Mouse (Mus musculus) CD8-positive naive resting alpha-beta T cell, adult 2 months (primary cell): ENCODE data around the gene Yjefn3.
A peak's percentile ranks its signal among the peaks of the same experiment; 100 is the strongest.

Source experiments
- DNase-seq, 2 experiments: peaks; one replicate each; pipeline ENCODE4 v3.0.0; 2022; ENCODE audit warnings: low read depth in 2 of 2, low spot score in 2 of 2

Yjefn3 gene

DNA sequence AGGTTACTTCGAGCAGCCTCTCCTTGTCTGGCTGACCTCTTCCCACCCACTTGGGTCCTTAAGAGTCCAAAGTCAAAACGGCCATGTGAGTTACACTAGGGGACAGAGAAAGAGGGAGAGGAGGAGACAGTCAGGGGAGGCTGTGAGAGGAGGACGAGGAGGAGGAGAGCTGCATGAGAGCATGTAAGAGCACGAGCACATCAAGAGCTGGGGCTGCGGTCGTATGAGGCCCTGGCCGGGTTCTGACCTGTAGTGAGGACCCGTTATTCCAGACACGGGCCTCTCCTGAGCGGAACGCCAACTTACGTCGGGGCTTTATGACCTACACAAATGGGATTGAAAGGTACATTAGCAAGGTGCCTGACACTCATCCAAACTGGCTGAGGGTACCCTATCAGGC lies 9.4 kb upstream of the Yjefn3 start:
- no peak for DNase-seq

- DNase-seq = no peak
These were observed 4.6 kb upstream of the Yjefn3 start for GRCm38 (mm10) chr8:69907106-69907505.

- DNase-seq = no peak
These were observed 3.7 kb upstream of the Yjefn3 start for GRCm38 (mm10) chr8:69906260-69906659.

DNA sequence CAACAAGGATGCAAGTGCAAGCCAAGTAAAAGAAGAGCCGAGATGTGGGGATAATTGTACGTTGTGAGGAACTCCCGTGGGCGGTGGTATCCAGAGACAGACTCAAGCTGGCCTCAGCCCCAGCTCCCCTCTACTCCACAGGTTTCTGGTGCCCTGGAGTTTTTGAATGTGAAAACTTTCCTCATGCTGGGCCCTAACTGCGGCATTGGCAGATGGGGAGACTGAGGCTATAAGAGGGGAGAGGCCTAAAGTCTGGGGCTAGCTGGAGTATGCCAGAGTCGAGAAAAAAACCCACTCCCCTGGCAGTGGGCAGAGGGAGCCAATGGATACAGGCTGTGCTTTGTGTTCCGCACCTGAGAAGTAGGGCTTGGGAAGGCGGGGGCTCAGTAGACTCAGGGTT lies 1.6 kb upstream of the Yjefn3 start:
- no peak for DNase-seq

DNA sequence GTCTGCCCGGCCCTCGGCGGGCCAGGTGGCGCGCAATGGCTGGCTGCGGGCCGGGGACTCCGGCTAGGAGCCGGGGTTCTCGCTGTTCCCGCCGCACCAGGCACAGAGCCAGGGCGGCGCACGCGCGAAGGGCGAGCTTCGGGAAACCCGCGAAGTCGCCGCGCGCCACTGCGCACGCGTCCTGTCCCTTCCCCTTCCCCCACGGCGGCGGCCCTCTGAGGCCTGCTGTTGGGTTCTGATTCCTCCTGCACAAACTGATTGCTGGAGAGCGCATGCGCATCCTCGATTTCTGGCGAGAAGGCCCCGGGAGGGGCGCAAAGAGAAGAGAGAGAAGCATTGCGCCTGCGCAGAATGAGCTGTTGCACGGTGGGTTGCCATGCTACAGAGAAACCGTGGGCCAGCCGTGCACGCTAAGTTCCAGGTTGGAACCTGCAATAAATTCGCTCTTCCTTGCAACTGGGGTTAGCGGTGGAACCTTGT lies 591 bp upstream of the Yjefn3 start:
- DNase-seq = peak; percentile 94 to 95

DNA sequence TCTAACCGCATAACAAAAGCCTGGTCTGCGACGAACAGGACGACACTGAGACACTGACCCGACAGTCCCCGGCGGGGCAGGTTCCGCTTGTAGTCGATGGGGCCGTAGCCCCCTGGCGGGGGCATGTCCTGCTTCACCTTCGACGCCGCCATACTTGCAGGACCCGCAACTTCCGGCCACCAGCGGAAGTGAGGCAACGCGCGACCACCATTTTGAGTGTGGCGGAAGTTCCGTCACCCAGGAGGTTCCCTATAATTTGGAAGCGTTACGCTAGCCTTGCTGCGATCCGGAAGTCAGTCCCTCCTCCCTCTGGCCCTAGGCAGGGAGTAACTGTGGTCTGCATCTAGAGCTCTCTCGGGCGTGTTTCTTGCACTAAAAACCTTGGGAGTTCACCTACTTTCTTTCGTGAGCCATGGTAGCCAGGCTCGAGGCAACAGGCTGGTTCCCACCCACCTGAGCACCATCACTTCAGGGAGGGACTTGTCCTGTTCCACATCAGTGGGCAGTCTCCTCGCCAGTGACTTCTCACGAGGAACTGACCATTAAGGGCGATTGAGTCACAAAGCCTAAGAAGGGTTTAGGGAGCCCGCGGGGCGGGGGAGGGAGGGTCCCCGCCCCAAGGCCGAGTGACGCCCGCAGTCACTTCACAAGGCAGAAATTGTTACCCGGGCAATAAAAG lies 889 bp downstream of the Yjefn3 start:
- DNase-seq = peak; percentile 95 to 97

DNA sequence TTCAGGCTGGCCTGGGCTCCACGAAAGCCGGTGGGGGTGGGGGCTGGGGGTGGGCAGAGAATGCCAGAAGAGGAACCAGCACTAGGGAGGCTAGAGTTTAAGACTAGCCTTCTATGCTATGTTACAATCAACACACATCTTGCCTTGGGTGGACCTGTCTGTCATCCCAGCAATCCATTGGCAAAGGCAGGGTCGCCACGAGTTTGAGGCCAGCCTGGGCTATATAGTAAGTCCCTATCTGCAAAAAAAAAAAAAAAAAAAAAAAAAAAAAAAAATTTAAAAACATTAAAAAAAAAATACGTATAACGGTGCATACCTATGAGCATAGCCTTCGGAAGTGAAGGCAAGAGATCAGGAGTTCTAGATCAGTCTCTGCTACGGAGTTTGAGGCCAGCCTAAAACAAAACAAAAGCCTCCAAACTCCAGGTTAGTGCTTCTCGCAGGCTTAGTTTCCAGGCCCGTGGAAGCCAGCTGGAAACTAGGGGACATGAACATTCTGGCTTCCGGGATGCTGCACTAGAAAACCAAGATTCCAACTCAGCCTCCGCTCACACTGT lies 1.5 kb downstream of the Yjefn3 start:
- DNase-seq = no peak

DNA sequence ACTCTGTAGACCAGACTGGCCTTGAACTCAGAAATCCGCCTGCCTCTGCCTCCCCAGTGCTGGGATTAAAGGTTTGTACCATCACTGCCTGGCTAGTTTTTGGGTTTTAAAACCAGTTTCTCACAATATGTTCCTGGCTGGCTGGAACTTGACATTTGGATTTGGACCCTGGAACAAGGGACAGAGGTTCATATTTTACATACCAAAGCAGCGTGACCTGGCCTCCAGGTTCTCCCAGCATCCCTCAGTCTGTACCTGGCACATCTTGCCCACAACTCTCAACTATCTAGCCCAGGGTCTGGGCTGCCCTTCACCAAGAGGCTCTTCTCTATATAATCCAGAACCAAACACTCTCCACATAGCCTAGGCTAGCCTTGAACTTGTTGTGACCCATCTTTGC lies 2.6 kb downstream of the Yjefn3 start:
- no peak for DNase-seq

DNA sequence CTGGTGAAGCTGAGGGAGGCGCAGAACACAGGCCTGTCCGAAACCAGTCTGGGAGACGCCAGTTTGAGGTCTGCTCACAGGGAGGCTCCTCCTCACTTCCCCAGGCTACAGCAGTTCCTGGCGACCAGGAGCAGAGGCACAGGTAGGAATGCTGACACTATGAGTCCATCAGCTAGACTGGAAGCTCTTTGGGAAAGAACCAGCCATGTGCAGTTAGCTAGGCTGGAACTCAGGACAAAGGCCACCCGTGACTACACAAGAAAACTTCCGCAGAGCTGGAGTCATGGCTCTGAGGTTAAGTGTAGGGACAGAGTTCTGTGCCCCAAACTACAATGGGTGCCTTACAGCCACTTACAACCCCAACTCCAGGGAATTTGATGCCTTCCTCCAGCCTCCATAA lies 4.7 kb downstream of the Yjefn3 start:
- no peak for DNase-seq

DNA sequence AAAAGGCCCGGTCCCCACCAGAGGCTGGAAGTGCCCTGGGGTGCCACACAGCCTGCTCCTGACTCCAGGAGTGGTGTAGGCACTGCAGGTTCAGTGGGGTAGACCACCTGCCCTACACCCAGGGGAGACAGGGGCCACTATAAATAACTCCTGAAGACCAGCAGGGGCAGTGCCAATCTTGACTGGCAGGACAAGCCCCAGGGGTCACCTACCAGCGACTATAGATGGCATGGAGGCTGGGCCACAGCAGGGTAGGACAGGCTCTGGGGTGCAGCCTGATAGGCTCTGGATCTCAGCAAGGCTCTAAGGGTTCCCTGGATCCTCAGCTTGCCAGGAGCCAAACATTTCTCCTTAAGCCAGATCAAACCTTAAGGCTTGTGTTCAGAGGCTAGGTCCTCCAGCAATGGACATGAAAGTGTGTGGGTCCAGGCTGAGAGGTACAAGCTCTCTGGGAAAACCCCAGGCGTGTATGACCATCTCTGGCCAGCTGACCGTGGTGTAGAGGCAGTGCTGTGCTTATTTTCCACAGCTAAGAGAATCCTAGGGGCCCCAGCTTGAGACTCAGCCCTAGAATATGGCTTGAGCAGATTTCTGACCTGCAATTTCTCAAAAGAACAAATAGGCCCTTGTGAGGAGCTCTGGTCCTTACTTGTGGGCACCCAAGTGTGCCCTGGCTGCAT lies 6.6 kb downstream of the Yjefn3 start:
- no peak for DNase-seq

DNA sequence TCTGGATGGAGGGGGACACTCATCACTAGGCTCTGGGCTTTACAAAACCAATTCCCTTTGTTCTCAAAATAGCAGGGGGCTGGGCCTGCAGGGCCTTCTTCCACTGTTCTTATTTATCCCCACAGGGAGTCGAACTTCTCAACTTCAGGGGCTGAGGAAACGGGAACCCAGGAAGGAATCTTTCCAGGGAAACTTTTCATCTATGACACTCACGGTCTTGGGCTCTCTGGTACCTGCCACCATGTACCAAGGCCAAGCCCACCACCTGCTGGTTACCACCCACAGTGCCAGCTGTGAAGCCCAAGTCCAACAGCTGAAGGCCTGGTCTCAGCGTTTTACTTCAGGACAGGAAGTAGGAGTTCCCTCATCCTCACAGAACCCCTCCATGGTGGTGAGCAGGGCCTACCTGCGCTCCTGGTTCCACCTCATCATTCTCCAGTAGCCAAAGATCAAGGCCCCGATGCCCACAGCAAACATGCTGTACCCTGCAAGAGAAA lies 7.6 kb downstream of the Yjefn3 start:
- DNase-seq = no peak

DNA sequence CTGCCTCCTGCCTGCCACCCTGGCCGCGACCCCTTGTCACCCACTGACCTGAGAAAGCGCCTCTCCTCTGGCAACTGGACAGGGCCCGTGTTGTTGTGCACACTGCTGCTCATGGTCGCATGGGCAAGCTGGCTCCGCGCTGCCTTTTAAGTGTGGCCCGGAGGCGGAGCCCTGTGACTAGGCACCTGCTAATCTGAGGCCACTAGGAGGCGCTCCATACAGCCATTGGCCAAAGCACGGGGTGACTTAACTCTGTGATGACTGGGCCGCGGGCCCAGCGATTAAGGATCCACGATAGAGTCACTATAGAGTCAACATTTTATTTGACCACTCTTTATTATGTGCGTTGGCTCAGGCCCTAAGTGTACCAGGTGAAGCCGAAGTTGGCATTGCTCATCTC lies 8.6 kb downstream of the Yjefn3 start:
- DNase-seq = peak; percentile 53 to 55

DNA sequence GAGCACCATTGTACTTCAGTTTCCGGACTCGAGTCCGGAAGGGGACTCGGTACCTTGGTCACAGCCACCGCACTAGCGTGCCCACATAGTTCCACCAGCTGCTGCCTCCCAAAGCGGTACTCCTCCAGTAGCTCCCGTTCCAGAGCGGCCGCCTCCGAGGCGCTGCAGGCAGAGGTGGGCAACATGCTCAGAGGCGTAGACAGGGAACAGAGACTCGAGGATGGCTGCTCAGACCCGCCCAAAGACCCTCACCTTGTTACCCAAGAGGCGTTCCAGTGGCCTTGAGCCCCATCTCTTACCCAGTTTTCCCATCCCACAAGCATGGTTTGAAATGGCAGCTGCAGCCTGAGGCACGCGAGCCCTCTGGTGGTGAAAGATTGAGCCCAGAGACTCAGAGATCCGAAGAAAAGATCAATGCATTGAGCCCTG lies 11.7 kb downstream of the Yjefn3 start:
- no peak for DNase-seq

DNA sequence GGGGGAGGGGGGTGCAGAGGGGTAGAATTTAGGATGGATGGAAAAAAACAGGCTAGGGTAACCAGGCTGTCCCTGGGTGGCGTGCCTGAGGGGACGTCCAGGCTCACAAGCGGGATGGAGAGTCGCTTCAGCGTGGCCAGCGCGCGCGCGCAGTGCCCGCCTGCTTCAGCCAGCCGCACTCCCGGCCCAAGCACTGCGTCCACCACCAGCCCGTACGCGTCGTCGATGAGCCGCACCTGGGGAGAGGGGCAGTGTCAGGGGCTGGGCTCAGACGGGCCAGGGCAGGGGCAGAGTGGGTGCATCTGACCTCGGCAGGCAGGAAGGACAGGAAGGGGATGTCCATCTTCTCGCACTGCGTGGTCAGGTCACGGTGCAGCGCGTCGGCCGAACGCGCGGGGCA lies 13.6 kb downstream of the Yjefn3 start:
- no peak for DNase-seq

DNA sequence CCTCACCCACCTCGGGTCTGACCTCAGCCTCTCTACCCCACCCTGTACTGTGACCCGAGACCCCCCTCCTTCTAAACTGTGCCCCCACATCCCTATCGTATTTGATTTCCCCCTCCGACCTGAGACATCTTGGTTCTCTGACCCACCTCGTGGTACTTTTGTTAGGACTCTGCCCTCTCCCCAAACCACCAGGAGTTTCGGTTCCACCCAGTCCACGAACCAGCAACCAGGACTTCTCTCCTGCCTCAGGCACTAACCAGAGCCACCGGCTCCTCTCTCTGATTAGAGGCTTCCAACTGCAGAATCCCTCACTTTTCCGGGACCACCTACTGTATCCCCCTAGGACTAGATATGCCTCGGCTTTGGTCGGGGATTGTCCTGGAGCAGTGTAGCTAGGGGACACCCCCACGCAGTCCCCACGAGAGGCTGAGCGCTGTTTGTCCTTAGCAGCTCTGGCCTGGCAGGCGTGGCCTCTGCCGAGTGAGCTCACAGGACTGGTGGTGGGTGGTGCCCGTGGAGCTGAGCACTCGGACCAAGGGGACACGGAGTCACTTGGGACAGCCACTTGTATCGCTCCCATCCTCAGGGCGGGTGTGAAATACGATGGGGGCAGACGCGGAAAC lies 14.2 kb downstream of the Yjefn3 start:
- DNase-seq = no peak

DNA sequence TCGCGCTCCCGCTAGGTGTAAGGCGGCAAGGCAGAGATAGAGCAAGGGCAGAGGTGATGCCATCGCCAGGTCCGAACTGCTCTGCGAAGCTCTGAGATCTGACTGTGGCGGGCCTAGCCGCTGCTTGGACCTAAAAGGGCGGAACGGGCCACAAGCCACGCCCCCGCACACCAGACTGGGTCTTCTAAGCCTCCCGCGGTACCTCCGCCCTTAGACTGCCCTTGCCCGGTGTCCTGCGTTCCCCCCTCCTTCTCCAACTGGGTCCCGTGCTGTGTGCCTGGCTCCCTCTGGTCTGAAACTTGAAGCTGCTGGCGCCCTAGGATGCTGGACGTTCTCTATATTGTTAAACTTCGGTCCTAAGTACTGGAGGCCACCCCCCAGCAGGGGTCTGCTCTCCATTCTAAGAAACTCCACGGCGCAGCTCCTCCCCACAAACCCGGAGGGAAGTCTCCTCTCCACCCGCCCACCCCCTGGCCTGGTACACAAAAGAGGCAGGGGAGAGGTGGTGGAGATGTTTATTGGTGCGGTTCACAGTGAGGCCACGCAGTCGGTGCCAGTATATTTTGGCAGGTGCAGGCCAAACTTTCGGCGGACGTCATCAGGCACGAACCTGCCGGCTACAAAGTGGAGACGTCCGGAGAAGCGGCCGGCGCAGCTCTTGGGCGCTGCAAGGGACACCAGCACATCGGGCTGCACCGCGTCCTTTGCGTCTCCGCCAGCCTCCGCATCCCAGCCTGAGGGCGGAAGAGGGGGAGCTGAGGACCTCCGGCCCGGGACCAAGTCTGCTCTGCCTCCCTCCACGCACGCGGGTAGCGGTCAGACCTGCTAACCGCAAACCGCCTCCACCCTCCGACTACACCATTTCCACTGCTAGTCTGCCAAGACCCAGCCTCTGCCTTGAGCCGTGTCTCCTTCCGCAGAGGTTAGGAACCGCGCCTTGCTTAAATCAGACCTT lies 14.9 kb downstream of the Yjefn3 start, which contains the start of gene Cilp2:
Cilp2 (minus strand) TSS at position 399 of the 955 bp plus-strand sequence.
- DNase-seq = no peak

GRCm38 (mm10) chr8:69884141-69884540 lies 18.4 kb downstream of the Yjefn3 start:
- no peak for DNase-seq

DNA sequence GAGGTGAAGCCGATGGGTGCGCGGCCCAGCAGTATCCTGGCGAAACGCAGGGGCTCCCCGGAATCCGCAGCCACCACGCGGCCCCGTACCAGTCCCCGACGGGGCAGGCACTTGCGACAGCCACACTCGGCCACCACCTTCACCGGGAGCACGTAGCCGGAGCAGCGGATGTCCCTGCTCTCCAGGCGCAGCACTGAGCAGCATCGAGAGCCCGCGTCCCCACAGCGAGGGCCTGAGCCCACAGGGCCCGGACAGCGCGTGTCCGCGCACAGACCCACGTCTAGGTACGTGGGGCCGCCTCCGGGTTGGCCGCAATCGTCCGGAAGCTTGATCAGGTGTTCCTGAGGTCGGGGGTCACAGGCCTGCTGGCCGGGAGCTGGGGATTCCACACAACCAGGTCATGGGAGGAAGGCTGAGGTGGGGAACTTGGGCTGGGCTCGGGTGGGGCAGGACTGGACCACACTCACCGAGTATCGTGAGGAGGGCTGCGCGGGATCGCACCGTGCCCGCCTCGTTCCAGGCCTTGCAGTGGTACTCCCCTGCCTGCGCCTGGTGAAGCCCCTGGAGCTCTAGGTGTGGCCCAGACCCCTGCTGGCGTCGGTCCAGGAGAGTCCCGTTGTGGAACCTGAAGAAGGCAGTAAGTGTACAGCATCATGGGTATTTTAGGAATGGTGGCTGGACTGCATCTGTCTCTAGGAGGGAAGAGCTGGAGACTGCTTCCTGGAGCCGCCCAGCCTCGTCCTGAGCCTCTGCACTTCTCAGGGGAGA lies 19.5 kb downstream of the Yjefn3 start:
- no peak for DNase-seq

- no peak for DNase-seq
These were observed 20.3 kb downstream of the Yjefn3 start for GRCm38 (mm10) chr8:69882021-69882756.
